ENCODE assay signal across 24 mouse cellular contexts in genomic region chr9:30525086-30525485, GRCm38 (mm10).
A peak's percentile ranks its signal among the peaks of the same experiment; 100 is the strongest.
DNase-seq lines count a peak whose midpoint lies in the region; ATAC-seq and TF ChIP-seq lines count a peak whose summit lies in the region.
"Had no signal": no experiment of that assay in that cellular context is flagged by ENCODE, and none has a peak within 500 bp of the region (broad histone marks: within the 10 kb centered on the region; RNA-seq: fewer than 3 reads in every experiment).

No protein-coding gene starts in this region.

- 50% methylated on average over 5 of the region's 5 CpGs for WGBS in heart, postnatal 0 days
- 30% methylated on average over 5 of the region's 5 CpGs for WGBS in olfactory bulb, adult 2 months
- WGBS in midbrain, embryonic 14.5 days, result 84% methylated on average over 5 of the region's 5 CpGs

- H3K9me3 ChIP-seq in heart, postnatal 0 days (replicated peaks; ENCODE audit: control insufficient read depth, low read length), result no peaks in the 10 kb centered on the region
- no peaks in the 10 kb centered on the region for H3K9me3 ChIP-seq in midbrain, embryonic 14.5 days (ENCODE audit: control insufficient read depth, low read length)
- H3K9me3 ChIP-seq: embryonic facial prominence, embryonic 13.5 days; G1E; hindbrain, embryonic 15.5 days had no signal

- H3K27me3 ChIP-seq in heart, postnatal 0 days (ENCODE audit: control insufficient read depth, insufficient read depth, low read length), result no peaks in the 10 kb centered on the region
- no peaks in the 10 kb centered on the region for H3K27me3 ChIP-seq in midbrain, embryonic 14.5 days (ENCODE audit: control insufficient read depth, insufficient read depth, low read length)
- H3K27me3 ChIP-seq: embryonic facial prominence, embryonic 13.5 days; hindbrain, embryonic 15.5 days had no signal

- no peaks in the 10 kb centered on the region for H3K36me3 ChIP-seq in heart, postnatal 0 days (replicated peaks; ENCODE audit: control insufficient read depth, insufficient read depth, low read length)
- H3K36me3 ChIP-seq in midbrain, embryonic 14.5 days (ENCODE audit: control insufficient read depth, insufficient read depth, low read length), result no peaks in the 10 kb centered on the region
- H3K36me3 ChIP-seq: embryonic facial prominence, embryonic 13.5 days; G1E; hindbrain, embryonic 15.5 days had no signal

- peak overlapping the region; percentile 72 for H3K27ac ChIP-seq in gastrocnemius, adult 2 months
- no peak overlapping the region for H3K27ac ChIP-seq in heart, postnatal 0 days (ENCODE audit: low read depth)
- peak overlapping the region; percentile 6 for H3K27ac ChIP-seq in olfactory bulb, adult 2 months (ENCODE audit: insufficient read depth, low read depth, low read length)
- no peak overlapping the region for H3K27ac ChIP-seq in midbrain, embryonic 14.5 days (replicated peaks; ENCODE audit: low read depth, low read length)
- H3K27ac ChIP-seq: embryonic facial prominence, embryonic 13.5 days; hindbrain, embryonic 15.5 days had no signal

- no peak for TF ChIP-seq POLR2A in olfactory bulb, adult 2 months (IDR thresholded peaks at IDR 0.05; ENCODE audit: insufficient read depth, low read depth, low read length)

- intact Hi-C loops in gastrocnemius, adult 2 months (cut with DNase I), result no loop called here
- intact Hi-C loops in heart, postnatal 14 days (cut with DNase I), result no loop called here

- no peak for TF ChIP-seq CTCF in gastrocnemius, adult 2 months (IDR thresholded peaks at IDR 0.05)
- no peak for TF ChIP-seq CTCF in heart, postnatal 0 days (IDR thresholded peaks at IDR 0.05; ENCODE audit: low read depth)
- TF ChIP-seq CTCF in olfactory bulb, adult 2 months (IDR thresholded peaks at IDR 0.05; ENCODE audit: insufficient read depth, low read depth, low read length), result no peak

- H3K4me1 ChIP-seq in heart, postnatal 0 days (ENCODE audit: control insufficient read depth, insufficient read depth), result no peaks in the 10 kb centered on the region
- peaks cover 25% of the 10 kb centered on the region for H3K4me1 ChIP-seq in olfactory bulb, adult 2 months (ENCODE audit: control insufficient read depth, insufficient read depth, low read length)
- 0 out of 2 replicates have a peak, but pooled peaks cover 5% of the 10 kb centered on the region for H3K4me1 ChIP-seq in midbrain, embryonic 14.5 days (ENCODE audit: control insufficient read depth, insufficient read depth, low read length)

- ATAC-seq in heart, postnatal 0 days (ENCODE audit: insufficient read depth, low read depth), result peak; percentile 58; the same call in 1 of the 2 replicates
- ATAC-seq in midbrain, embryonic 14.5 days (ENCODE audit: low FRiP score, low TSS enrichment), result no peak
- ATAC-seq: CD4-positive, CD25-positive, alpha-beta regulatory T cell, adult 4 months; forebrain, embryonic 16.5 days; intestine, embryonic 16.5 days had no signal

- no peak overlapping the region for H3K4me3 ChIP-seq in gastrocnemius, adult 2 months
- no peak overlapping the region for H3K4me3 ChIP-seq in heart, postnatal 0 days (ENCODE audit: low read depth, low read length)
- H3K4me3 ChIP-seq in olfactory bulb, adult 2 months (ENCODE audit: insufficient read depth, low read depth, low read length), result no peak overlapping the region
- H3K4me3 ChIP-seq in midbrain, embryonic 14.5 days (replicated peaks; ENCODE audit: low read depth, low read length), result no peak overlapping the region
- H3K4me3 ChIP-seq: embryonic facial prominence, embryonic 13.5 days; hindbrain, embryonic 15.5 days had no signal

- H3K4me2 ChIP-seq in heart, postnatal 0 days (ENCODE audit: low read depth, low read length), result no peak overlapping the region
- no peak overlapping the region for H3K4me2 ChIP-seq in midbrain, embryonic 14.5 days (ENCODE audit: low read length)
- H3K4me2 ChIP-seq: embryonic facial prominence, embryonic 13.5 days; heart, embryonic 11.5 days; hindbrain, embryonic 15.5 days had no signal

- peak; percentile 43 for DNase-seq in embryo, embryonic 10 days (ENCODE audit: low spot score)
- DNase-seq in embryo, embryonic 9.5 days (ENCODE audit: extremely low spot score), result no peak
- DNase-seq in gastrocnemius, adult 2 months, result no peak
- no peak for DNase-seq in gastrocnemius, postnatal 25 days
- no peak for DNase-seq in heart, postnatal 0 days (ENCODE audit: low spot score)
- no peak for DNase-seq in heart, postnatal 14 days
- DNase-seq in midbrain, embryonic 14.5 days, result no peak
- DNase-seq: adrenal gland, adult 8-10 months; adrenal gland, postnatal 36 days; B cell, adult 2 months; cerebellum, adult 11 months; cerebellum, adult 8-10 months; cerebellum, postnatal 14 days; gastrocnemius, postnatal 36 days; heart, adult 18-20 months; kidney, adult 2 months had no signal

- no peak overlapping the region for H3K9ac ChIP-seq in heart, postnatal 0 days (replicated peaks; ENCODE audit: low read depth, low read length)
- no peak overlapping the region for H3K9ac ChIP-seq in midbrain, embryonic 14.5 days (replicated peaks; ENCODE audit: low read length)
- H3K9ac ChIP-seq: embryonic facial prominence, embryonic 13.5 days; hindbrain, embryonic 15.5 days had no signal

- no peak for TF ChIP-seq EP300 in heart, postnatal 0 days (IDR thresholded peaks at IDR 0.05; ENCODE audit: low read depth)

Comparison
In these comparisons a context has a peak if more than half of its experiments do, and no peak if none do; other contexts are left out.
1. H3K27ac ChIP-seq: peak in gastrocnemius, adult 2 months (single experiment) and olfactory bulb, adult 2 months (single experiment); none in heart, postnatal 0 days (single experiment) and midbrain, embryonic 14.5 days (single experiment).